Mouse (Mus musculus) gonadal fat pad, adult 2 months (tissue): ENCODE results near the gene Fam241b. TPM values are rescaled to one million over a fixed set of nuclear protein-coding genes. Genes with fewer than 3 reads are reported as not detected.

Experiments used
- DNase-seq: peaks from one replicate; pipeline ENCODE4 v3.0.0-alpha.2; 2012; ENCODE audit warnings: low read depth
- polyA plus RNA-seq: library from polyadenylated mRNA; depleted of rRNA; stranded (reverse); fragments of >200 nt; gene quantifications from 2 replicates; pipeline ENCODE4 v1.2.3, GENCODE M21; 2012; rRNA removed

Fam241b gene
- 9.2 and 10.7 TPM in 2 replicates for polyA plus RNA-seq

GRCm38 (mm10) chr10:62143820-62144219 is at the start of gene Fam241b:
TSS of gene Fam241b (minus strand) at chr10:62143920.
- DNase-seq: no peak

GRCm38 (mm10) chr10:62192701-62193157 is 49.0 kb upstream of the Fam241b start:
- DNase-seq: no peak

- DNase-seq: no peak
Observed at GRCm38 (mm10) chr10:62190821-62191220, 47.1 kb upstream of the Fam241b start.

- DNase-seq: no peak
Observed at GRCm38 (mm10) chr10:62189910-62190309, 46.2 kb upstream of the Fam241b start.

- DNase-seq: no peak
Observed at GRCm38 (mm10) chr10:62189303-62189702, 45.6 kb upstream of the Fam241b start.

GRCm38 (mm10) chr10:62186882-62187281 is 43.2 kb upstream of the Fam241b start:
- DNase-seq: no peak

GRCm38 (mm10) chr10:62183053-62183452 is 39.3 kb upstream of the Fam241b start:
- peak; percentile 41 for DNase-seq

GRCm38 (mm10) chr10:62182471-62183014 is 38.8 kb upstream of the Fam241b start:
- no peak for DNase-seq

- DNase-seq: no peak
Observed at GRCm38 (mm10) chr10:62181701-62182100, 38.0 kb upstream of the Fam241b start.

- DNase-seq: no peak
Observed at GRCm38 (mm10) chr10:62179944-62180343, 36.2 kb upstream of the Fam241b start.

GRCm38 (mm10) chr10:62174533-62175313 is 31.0 kb upstream of the Fam241b start:
- DNase-seq: no peak

GRCm38 (mm10) chr10:62173941-62174448 is 30.3 kb upstream of the Fam241b start:
- no peak for DNase-seq

GRCm38 (mm10) chr10:62172841-62173553 is 29.3 kb upstream of the Fam241b start:
- no peak for DNase-seq

GRCm38 (mm10) chr10:62162410-62162809 is 18.7 kb upstream of the Fam241b start:
- no peak for DNase-seq

GRCm38 (mm10) chr10:62149929-62150328 is 6.2 kb upstream of the Fam241b start:
- no peak for DNase-seq

- no peak for DNase-seq
Observed at GRCm38 (mm10) chr10:62147466-62148248, 3.9 kb upstream of the Fam241b start.

- no peak for DNase-seq
Observed at GRCm38 (mm10) chr10:62145957-62146356, 2.2 kb upstream of the Fam241b start.

- no peak for DNase-seq
Observed at GRCm38 (mm10) chr10:62138040-62138439, 5.7 kb downstream of the Fam241b start.

- no peak for DNase-seq
Observed at GRCm38 (mm10) chr10:62137150-62137549, 6.6 kb downstream of the Fam241b start.

- DNase-seq: no peak
Observed at GRCm38 (mm10) chr10:62135696-62136470, 7.8 kb downstream of the Fam241b start.
